Mouse (Mus musculus) Muller cell, postnatal 12 days (primary cell): ENCODE measurements around the gene Gab2.

Experiments used
- DNase-seq: peaks from one replicate; pipeline ENCODE4 v3.0.0-alpha.2; 2015; ENCODE audit errors: inconsistent ontology term

The Gab2 gene

GRCm38 (mm10) chr7:97081242-97081958, at the start of gene Gab2:
Gene Gab2, plus strand, starts transcription at chr7:97081586.
- DNase-seq = peak; percentile 79

DNA sequence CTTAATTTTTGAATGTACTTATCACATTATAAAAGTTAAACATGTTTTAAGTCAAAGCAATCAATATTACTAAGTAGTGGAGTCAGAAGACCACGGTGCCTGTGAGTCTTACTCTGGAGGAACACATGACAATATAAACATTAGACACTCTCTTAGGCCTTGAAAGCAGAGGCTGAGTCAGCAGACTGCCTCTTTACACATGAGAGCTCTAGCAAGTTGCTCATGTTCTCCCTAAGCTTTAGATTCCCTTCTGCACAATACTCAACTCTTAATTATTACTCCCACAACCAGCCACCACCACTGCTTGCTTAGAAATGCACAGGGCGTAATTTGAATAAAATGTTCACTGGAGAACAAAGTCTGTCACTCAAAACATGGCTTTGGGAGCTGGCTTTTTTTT, 49.0 kb upstream of the Gab2 start:
- DNase-seq = no peak

- no peak for DNase-seq
Observed at GRCm38 (mm10) chr7:97039641-97040040, 41.7 kb upstream of the Gab2 start.

- DNase-seq = peak; percentile 30
Observed at GRCm38 (mm10) chr7:97041868-97042449, 39.4 kb upstream of the Gab2 start.

DNA sequence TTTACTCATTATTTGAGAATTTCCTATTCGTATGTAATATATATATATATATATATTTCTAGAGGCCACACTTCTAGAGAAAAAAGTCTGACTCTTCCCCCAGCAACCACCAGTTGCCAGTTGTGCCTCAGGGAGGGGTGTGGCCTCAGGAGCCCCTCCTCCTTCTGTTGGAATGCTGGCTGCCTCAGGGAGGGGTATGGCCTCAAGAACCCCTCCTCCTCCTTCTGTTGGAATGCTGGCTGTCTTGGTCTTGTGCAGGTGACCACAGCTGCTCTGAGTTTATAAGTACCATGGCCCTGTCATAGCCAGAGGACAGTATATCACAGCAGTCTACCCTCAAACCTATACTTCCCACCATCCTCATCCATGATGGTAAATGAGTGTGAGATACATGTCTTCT, 38.4 kb upstream of the Gab2 start:
- no peak for DNase-seq

- no peak for DNase-seq
Observed at GRCm38 (mm10) chr7:97060966-97061365, 20.4 kb upstream of the Gab2 start.

DNA sequence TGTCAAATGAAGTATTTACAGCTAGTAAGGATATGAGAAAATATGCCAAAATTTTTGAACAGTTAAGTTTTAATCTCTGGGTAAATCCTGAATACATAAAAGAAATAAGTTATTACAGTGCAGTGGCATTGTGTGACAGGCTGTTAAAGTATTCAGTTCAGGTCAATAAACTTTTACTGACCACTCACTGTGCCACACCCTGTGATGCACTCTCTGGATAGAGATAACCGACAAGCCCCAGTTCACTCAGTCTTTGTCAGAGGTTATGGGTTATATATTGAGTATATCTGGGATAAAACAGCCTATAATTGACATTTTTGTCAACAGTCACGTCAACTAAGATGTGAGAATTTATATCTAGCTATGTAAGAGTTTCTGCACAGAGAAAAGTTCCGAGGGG, 9.9 kb upstream of the Gab2 start:
- DNase-seq = no peak

DNA sequence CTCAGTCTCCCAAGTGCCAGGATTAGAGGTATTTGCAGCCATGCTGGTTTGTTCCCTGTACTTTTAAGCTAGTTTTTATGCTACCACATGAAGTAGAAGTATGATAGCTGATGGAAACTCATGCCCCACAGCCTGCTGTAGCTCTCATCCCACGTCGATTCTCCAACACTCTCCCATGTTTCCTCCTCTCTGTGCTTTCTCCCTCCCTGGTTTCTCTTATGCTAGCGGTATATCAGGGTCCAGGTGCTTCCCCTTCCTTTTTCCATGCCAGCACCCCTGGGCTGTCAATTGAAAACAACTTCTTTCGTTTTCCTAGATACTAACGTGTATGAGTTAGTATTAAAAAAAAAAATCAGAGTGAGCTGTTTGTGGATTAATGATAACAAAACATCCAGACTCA, 9.3 kb upstream of the Gab2 start:
- DNase-seq = no peak

DNA sequence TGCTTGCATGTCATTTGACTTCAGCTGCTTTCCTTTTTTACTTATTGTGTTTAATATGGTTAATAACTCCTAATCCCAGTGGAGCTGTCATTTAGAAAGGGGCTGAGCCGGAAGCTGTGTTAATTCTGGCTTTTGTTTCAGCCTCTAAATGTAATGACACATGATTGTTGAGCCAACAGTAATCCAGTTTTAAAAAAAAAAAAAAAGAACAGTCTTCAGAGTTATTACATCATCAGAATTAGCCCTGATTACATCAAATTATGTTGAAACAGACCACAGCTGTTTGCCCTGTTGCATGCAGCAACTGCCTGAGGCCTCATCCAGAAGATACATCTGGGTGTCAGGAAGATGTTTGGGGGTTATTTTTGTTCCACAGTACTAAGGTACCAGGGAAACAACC, 6.4 kb upstream of the Gab2 start:
- no peak for DNase-seq

DNA sequence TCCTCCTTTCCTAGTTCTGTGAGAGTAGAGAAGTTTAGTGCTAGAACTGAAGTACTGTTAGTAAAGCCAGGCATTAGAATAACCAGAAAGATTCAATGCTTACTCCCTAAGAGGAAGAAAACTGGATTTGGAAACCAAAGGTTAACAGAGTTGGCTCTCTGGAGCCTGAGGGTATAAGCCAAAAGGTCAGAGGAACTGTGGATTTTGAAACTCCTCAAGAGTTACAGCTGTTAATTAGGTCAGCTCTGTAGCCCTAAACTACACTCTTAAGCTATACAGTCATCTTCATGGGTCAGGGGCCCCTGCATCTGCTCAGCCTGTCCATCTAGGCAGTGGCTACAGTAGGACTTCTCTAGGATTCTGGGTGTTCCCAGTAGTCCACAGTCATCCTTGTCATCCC, 4.4 kb upstream of the Gab2 start:
- no peak for DNase-seq

- no peak for DNase-seq
Observed at GRCm38 (mm10) chr7:97078685-97079084, 2.7 kb upstream of the Gab2 start.

DNA sequence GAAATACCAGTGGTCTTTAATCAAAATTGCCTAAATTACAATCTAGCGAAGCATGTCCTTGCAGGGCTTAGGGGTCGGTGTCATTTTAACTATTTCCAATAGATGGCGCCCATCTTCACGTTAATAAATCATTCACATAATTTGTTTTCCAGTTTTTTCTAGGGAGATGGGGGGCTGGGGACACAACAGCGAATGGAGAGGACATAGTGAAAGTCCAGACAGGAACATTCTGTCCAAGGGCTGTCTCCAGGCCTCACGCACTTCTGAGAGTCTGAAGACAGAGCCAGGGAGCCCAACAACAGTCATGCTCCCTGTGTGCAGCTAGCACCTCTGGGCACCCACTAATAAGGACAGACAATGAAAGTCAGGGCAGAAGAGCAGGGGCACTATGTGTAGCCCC, 2.2 kb upstream of the Gab2 start:
- peak; percentile 49 for DNase-seq

GRCm38 (mm10) chr7:97079651-97080365, 1.6 kb upstream of the Gab2 start:
- DNase-seq = no peak

DNA sequence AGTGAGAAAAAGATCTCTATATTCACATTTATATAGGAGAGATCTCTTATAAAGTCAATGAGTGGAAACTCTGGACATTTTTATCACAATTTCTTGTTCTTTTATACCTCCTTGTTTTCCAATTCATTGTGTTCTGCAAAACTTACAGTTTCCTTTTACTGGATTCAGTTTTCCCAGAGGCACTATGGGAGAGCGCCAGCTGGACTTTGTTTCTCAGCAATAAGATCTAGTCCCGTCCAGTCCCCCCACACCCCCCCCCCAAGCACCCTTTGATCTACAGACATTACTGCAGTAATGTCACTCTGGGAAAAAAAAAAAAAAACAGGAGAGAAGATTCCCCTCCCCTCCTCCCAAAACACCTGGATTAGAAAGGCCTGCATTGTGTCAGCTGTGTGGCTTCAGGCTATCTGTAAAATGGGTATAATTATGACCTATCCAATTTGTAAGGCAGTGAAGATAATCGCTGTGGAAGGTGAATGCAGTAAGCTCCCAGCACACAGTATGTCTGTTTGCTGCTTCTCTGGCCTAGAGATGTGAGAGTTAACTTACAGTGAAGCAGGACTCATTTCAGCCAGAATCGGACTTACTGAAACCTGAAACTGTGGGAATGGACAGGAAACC, 655 bp upstream of the Gab2 start:
- no peak for DNase-seq

- DNase-seq = no peak
Observed at GRCm38 (mm10) chr7:97081959-97082218, 503 bp downstream of the Gab2 start.

DNA sequence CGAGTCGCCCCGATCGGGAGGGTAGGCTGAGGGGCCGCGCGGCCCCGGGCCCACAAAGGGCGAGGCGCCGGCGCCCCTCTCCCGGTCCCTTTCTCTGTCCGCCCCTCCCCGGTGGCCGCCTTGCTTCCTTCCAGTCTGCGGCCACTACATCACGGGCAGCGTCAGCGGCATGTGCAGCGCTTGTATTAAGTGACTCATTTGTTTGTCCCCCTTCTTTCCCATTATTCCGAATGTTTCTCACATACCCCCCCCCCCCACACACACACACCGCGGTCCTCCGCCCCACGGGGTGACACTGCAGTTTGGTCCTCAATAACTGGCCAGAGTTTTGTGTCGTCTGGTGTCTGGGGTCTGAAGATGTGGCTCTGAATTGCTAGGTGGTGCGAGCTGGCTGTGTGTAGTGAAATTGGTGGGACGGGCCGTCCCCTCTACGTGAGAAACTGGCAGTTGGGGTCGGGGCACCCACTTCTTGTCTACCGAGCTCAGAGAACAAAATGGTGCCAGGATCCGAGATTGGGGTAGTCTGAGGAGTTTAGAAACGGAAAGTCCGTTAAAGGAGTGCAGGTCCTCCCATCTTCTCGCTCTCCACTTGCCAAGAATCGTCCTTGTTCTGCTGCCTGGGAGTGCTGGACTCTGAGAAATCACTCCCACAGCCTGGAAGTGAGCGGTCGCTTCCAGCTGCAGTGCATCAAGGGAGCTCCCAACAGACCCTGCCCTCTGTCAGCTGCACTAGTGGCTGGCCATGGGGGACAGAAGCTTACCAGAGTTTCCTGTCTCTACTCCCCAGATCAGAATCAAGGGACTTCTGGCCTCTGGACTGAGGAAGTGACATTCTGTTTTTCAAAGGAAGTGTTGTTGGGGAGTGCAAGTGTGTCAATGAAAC, 1.1 kb downstream of the Gab2 start:
- DNase-seq = peak; percentile 79

GRCm38 (mm10) chr7:97083579-97083978, 2.2 kb downstream of the Gab2 start:
- no peak for DNase-seq

- DNase-seq = peak; percentile 50
Observed at GRCm38 (mm10) chr7:97084181-97084580, 2.8 kb downstream of the Gab2 start.

DNA sequence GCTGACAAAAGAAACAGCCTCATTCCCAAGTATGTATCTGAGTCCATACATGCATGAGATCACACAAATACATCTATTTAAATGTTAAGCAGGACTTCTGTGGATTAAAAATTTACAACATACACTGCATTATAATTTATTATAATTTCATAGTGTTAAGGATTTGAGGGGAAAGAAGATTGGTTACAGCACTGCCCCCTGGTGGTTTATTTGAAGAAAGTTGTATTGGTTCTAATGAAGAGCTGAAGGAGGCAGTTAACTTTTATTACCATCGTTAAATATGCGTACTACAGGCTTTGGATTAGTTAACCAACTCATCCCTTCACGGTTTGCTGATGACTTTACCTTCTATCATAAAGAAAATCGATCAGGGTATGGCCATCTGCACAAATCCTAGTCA, 3.9 kb downstream of the Gab2 start:
- no peak for DNase-seq

DNA sequence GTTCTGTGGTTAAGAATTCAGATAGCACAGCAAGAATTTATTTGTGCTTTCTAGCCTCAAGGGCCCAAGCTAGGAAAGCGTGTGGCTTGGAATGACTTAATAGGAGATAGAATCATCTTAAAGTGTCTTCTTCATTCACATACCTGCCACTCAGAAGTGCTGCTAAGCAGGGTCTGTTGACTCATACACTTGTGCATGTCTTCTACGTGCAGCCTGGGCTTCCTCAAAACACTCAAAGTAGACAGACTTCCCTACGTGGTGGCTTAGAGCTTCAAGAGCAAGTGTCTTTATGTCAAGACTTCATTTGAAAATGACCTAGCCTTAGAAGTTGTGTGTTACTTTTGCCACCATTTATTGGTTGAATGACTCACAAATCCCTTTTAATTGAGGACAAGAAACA, 12.9 kb downstream of the Gab2 start:
- no peak for DNase-seq

GRCm38 (mm10) chr7:97108119-97108518, 26.7 kb downstream of the Gab2 start:
- DNase-seq = no peak

- peak; percentile 95 for DNase-seq
Observed at GRCm38 (mm10) chr7:97128949-97129348, 47.6 kb downstream of the Gab2 start.
